Mouse (Mus musculus) R1 (cell line): ENCODE results near the gene Itpr1.

ENCODE experiments used
- DNase-seq: peaks from one replicate; pipeline ENCODE4 v3.0.0-alpha.2; 2018; ENCODE audit warnings: low read depth, low spot score

The Itpr1 gene

DNA sequence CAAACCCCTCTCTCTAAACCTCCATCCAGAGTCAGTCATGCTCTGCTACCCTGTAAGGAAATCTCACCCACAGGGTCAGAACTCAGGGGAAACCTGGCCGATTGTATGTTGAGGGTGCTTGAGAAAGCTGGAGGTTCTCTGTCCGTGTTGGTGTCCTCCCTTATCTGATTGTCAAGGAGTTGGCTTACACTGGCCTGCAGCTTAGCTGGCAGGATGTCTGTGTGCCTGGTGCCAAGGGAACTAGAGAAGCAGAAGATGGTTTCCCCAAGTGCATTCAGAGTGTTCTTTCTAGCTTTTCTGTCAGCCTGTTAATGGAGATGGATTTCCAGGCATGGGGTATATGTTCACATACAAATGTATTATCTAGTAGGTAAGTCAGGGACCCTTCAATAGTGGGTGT lies 296.4 kb downstream of the Itpr1 start:
- DNase-seq: no peak

DNA sequence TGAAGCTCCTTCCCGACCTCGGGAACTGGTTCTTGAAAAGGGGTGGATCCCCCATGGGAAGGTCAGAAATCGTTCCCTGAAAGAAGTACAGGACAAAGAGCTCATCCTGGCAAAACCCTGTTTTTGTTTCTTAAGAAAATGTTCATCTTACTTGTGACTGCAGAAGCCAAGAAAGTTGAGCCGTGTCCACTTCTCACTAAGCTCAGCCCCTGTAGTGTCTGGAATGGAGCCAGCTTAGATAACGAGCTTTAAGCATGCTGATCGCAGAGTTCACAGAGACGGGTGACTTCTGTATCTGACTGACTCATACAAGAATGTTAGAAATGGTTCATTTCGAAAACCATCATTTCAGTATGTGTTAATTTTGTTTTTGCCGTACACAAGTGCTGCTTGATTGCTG lies 297.2 kb downstream of the Itpr1 start:
- DNase-seq: no peak

DNA sequence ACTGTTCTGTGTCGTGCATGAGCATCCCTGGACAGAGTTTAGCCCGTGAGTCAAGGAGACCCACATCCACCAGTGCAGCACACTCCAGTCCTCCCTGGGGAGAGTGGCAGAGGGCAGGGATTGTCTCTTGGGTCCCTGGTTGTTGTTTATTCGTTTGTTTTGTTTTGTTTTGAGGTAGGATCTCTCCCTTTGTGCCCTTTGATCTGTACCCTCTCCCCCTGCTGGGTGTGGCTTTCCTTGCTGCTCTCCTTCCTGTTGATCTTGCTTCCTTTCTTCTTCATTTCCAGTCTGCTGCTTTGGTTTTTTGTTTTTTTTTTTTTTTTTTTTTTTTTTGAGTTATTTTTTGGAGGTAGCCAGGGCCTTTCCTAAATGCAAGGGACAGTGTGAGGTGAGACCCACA lies 299.2 kb downstream of the Itpr1 start:
- peak; percentile 22 for DNase-seq

DNA sequence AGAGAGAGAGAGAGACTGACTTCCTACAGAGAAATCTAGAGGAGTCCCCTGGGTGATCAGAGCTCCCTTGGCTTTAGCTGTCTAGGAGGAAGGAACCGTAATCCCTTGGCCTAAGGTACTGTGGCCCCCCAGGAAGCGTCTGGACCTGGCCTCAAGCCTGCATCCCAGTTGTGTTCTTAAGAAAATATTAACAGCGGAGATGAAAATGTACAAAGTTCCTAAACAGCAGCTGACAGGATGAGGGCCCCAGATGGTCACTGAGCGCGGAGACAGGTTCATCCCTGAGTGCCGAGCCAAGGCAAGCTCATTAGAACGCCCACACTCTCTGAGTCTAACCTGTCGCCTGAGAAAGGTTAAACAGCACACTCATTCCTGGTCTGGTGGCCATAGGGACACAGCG lies 300.1 kb downstream of the Itpr1 start:
- DNase-seq: no peak

DNA sequence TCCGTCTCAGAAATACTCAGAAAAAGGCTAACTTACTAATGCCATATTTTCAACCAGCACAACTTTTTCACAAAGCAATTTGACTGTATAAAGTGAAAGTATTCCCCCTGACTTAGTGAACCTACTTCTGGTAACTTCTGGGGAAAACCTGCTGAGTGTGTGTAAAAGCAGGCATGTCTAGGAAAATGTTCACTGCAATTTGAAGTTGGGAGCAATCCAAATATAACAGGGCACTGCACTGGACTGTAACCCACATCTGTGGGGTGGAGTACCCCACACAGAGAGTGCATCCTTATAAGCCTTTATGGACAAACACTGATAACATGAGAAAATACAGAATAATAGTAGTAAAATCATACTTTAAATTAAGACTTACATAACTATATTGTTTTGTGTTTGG lies 303.4 kb downstream of the Itpr1 start:
- no peak for DNase-seq

DNA sequence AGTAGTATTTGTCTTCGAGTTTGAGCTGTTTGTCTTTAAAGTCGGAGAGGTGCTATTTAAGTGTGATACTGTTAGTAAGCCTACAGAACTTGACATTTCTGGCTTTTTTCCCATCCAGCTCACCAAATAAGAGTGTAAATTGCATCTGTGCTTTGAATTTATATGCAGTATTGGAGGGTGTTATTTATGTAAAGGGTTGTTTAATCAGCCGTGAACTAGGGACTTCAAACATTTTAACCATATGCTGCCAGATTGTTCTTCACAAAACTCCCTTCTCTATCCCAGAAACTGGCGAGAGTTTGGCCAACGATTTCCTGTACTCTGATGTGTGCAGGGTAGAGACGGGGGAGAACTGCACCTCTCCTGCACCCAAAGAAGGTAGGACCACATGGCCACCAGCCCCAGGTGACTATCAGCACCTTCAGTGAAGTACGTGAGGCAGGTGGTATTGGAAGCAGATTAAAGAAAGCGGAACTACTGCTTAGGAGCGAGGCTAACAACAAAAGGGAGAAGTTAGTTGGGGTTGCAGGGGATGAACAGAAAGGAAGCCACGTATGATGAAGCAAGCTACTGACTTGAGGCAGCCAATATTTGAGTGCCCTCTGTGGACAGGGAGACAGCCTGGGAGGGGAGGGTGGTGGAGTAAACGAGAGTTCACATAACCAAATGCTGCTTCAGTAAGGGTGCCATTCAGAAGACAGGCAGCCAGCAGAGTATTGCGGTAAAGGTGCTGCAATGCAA lies 304.5 kb downstream of the Itpr1 start:
- no peak for DNase-seq

DNA sequence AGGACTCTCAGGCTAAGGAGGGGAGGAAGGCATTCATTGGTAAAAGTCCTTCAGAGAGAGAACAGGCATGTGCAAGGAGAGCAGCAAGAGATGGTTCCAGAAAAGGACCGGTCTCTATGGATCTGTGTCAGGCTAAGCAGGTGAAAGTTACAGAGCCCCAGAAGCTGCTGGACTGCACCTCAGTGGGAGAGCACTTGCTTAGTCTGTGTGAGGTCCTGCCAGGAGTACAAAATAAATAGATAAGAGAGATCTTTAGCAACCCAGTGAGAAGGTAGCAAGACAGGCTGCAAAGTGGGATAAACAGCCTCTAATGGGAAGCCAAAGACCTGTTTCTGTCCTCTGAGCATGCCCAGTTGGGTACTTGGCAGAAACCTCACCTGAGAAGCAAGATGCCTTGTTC lies 305.1 kb downstream of the Itpr1 start:
- DNase-seq: no peak

DNA sequence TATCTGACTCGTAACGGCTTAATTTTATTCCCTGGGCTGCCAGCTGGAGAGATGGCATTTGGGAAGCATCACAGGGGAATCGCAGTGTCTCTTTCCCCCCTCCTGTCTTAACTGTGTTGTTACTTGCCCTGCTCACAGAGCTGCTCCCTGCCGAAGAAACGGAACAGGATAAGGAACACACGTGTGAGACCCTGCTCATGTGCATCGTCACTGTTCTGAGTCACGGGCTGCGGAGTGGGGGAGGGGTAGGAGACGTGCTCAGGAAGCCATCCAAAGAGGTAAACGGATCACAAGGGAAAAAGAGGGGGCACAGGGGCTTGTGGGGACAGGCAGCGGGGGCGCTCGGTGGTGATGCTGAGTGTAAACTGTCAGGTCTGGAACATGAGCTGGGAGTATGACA lies 305.7 kb downstream of the Itpr1 start:
- peak; percentile 14 for DNase-seq

DNA sequence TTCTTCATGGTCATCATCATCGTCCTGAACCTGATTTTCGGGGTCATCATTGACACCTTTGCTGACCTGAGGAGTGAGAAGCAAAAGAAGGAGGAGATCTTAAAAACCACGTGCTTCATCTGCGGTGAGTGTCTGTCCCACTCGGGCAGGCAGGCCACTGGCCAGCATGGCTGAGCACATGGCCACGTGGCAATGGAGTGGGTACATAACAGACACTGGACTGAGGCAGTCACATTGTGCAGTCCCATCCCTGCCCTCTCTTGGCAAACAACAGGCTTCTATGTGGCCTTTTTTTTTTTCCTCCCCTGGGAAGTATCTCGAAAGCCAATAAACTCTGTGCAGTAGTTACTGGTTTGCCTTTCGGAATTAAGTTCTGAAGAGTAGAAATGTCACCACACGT lies 306.4 kb downstream of the Itpr1 start:
- DNase-seq: no peak

DNA sequence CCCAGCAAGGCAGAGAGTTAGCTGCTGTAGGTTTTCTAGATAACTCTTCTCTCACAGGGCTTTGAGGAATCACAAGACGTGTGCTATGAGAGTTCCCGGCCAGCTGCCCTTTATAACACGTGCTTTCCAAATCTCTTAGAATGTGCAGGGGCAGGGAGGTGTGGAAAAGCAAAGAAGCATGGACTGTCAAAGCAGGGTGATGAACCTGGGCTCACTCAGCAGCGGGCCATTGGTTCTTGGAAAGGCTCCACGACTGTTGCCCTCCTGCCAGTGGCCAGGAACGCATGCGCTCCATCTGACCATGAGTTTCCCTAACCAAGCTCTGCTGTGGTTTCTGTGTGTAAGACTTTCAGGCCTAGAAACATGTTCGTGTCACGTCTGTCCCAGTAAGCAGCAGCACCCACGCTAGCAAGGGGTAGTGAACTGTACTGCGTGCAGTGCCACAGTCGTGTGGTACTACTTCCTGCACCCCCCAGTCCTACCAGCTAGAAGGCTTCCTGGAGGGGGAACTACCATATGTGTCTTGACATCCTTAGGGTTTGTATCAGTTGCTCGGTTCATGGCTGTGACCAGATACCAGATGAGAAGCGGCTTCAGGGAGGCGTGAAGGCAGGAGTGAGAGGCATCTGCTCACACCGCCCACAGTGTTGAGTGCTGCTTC lies 311.2 kb downstream of the Itpr1 start:
- DNase-seq: no peak

DNA sequence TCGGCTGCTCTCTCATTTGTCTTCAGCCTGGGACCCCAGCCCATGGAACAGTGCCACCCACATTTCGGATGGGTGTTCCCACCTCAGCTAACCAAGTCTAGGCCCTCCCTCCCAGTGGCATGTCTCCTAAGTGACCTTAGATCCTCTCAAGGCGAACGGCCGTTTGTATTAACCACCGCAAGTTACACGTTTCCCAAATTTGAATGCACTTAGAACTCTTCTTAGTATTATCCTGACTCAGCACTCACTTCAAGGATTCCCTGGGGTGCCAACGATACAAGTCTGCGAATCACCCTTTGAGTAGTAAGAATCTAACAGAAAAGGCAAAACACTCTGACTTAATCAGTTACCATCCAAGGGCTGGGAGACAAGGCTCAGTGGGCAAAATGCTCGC lies 311.7 kb downstream of the Itpr1 start:
- no peak for DNase-seq

DNA sequence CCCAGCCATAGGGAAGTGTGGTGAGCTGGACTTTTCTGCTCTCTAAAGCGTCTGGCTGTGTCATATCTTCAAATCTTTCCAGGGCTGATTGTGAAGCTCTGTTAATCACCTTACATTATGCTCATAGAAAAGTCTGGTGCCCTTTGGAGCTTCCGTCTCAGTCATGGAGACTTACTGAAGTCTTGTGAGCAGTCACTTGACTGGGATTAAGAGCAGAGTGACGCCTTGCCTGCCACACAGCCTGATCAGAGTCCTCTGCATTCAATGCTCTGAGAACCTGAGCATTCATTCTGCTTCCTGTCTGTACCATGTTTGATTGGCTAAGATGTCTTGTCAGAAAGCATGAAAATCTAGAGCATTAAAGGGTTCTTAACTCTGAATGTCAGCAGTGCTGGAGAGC lies 314.7 kb downstream of the Itpr1 start:
- no peak for DNase-seq

DNA sequence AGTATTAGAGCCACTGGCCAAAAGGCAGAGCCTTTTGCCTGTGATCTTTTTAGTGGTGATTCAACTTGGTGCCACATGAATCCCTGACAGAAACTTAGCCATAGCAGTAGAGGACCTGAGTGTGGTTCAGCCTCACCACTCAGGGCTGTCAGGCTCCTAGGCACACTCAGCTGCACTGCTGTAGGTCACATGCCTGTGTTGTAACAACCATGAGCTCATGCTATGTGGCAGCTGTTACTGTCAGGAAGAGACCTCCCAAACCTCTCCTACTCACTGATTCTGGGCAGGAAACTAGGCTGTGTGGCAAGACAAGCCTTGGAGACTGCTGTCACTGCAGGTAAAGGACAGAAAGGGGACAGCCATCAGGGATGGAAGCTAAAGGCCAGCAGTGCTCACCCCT lies 315.1 kb downstream of the Itpr1 start:
- DNase-seq: no peak

DNA sequence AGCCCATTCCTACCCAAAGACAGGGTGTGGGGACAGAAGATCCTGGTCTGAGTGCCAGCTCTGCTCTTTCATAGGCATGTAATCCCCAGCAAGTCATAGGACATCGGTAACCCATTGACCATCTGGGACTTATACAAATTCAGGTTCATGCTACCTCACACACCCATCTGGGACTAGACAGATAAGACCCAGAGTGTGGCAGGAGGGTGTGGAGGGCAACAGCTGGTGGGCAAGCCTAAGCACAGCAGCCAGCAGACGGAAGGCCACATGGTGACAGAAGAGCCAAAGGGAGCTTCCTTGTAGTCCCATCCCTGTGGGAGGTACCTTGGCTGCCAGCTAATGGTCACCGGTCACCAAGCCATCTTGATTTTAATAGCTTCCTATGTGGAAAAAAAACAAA lies 316.3 kb downstream of the Itpr1 start:
- DNase-seq: no peak

DNA sequence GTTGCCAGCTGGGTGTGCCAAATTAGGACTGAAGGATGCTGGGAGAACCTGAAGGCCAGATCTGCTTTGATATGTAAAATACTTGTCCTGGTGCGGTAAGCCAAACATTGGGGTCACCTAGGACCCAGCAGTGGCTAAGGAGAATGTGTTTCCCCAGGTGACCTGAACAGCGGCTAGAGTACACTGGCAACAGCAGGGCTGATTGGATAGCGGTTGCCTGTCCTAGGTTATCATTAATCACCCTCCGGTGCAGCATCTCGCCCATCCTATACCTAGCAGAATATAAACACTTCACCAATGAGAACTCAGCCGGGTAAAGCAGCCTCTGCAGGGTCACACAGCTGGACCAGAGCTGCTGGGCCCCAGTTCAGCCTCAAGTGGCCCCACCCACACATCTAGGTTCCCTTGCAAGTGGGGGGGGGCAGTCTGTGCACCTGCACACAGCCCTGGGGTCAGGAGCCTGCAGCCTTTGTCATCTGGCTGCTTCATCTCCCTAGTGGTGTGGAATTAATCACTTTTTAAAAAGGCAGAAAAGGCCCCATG lies 318.0 kb downstream of the Itpr1 start:
- DNase-seq: peak; percentile 79

DNA sequence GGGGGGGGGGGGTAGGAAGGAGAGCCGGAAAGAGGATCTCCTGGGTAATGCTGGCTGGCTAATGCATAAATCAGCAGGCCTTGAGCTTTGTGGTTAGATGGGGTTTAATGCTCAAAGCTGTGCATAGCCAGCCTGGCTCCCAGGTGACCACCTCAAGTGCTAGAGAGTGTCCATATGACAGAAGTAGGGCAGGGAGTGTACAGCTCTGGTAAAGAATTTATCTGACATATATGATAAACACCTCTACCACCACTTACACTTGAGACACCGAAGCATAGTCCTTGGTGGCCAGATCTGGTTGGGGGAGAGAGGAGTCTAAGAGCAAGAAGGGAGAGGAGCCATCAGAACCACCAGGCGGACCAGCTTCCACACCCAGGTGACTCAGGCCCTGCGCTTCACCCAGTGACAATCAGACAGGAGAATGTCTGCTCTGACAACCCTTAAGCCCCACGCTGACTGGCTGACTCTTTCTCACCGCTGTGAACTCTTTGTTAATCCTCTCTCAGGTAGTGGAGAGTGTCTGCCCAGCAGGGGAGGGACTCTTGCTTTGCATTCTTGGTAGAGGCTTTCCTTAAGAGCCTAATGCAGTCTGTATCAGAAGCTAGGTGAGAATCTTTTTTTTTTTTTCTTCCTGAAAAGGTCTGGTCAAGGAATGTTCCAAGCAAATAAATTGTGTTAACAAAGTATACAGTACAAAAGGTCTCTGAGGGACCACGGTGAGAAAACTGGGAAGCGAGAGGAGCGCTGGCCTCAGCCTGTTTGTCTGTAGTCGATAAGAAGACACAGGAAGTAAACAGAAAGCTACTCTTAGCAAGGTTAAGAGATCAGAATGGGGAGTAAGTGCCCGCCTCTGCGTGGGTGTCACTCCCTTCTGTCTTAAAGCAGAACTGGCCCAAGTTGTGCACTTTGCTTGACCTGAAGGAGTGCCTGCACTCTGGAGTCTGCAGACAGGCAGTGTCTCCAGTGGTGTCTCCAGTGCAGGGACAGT lies 318.7 kb downstream of the Itpr1 start:
- DNase-seq: peak; percentile 92

DNA sequence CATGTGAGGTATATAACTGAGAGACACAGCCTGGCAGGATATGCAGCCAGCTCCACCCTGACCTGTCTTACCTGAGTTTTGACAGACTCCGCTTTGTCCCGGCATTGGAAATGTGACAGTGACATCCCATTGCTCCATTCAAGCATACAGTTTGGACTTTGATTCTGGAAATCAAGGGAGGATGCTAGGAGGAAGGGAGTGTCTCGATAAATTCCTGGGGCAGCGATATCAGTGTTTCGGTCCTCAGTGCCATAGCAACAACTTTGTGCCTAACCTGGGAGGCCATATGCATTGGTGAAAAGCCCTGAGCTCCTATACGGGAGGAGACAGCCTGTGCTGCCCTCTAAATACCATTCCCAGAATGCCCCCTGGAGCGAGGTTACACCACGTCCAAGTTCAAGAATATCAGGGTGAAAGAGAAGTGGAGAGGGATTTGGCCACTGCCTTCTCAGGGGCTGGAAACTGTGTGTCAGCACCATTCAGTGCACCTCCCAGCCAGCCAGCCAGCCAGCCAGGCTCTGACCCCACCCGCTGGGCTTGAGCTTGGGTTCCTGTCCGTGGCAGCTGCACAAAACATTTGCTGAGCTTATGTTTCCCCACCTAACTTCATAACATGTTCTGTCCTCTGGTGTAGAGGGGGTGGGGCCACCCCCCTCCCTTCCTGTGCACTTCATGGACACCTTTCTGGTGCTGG lies 319.7 kb downstream of the Itpr1 start:
- DNase-seq: peak; percentile 50

DNA sequence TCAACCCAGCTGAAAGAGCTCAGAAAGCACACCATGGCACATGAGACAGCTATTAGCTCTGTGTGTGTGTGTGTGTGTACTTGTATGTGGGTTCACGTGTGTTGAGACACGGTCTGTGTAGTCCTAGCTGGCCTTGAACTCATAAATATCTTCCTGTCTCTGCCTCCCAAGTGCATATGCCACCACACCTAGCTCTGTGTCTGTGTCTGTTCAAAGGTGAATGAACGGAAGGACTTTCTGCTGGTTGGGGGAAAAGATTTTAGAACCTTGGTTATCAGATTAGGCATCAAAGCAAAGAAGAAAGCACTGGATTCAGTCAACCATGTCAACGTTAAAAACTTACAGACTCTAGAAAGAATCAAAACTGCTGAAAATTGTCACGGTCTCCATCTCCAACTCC lies 321.2 kb downstream of the Itpr1 start:
- no peak for DNase-seq

DNA sequence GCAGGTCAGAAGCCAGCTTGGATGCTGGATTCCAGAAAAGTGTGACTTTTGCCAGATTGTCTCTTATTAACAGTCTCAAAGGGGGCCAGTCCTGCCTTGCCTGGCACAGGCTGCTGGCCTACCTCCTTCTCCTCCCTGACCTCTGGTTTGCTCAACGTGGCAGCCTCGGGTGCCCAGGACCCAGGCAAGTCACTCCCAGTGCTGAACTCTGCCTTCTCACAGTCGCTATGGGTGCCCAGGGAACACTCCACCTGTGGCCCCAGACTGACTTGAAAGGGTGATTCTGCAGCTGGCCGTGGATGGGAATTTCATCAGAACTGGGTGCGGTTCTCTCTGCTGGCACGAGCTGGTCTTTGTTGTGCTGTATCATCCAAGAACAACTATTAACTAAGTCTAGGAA lies 321.7 kb downstream of the Itpr1 start:
- no peak for DNase-seq

DNA sequence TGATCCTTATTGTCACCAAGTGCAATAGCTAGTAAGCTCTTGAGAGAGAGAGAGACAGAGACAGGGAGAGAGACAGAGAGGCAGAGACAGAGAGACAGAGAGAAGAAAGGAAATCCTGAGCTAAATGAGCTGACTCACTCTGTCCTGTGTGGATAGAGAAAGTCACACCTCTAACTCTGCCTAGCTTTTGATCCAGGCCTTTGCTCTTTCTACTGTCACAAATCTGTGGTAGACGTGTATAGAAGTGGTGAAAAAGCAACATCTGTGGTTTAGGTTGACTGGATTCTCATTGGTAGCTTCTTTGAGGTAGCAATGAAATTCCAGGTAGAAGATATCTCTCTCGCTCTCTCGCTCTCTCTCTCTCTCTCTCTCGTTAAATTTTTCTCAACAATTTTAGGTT lies 322.4 kb downstream of the Itpr1 start:
- no peak for DNase-seq

DNA sequence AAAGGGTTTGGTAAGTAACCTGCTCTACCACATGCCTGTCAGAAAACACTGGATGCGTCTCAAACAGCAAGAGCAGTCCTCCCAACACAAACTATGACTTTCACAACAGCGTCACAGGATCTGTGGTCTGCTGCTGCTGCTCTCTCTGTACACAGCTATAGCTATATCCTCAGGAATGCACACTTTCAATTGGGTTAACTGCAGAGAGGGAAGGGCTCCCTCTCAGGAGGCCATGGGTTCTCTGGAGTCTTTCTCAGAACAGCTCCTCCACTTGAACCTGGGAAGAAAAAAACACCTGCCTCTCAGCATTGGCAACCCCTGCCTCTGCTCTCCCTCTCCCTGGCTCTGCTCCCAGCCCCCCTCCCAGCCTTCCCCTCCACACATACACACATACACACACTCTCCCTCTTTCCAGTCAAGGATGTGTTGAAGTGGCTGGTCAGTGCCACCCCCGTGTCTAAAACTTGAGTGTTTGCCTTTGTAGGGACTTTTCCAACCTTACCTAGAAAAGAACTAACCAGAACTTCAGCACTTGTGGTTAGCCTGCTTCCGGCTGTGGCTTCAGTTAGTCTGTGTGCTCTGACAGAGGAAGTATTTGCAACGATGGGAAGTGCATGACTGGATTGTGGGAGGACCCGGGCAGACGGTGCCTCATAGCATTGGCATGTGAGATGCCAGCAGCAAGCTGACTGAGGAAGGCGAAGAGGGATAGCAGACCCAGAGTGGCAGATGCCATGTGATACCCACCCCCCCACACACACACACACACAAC lies 323.8 kb downstream of the Itpr1 start:
- no peak for DNase-seq
